Mouse (Mus musculus): ENCODE measurements around the gene Slc39a13. TPM values are rescaled to one million over a fixed set of nuclear protein-coding genes. Genes with fewer than 3 reads are reported as not detected.

Gene Slc39a13
- polyA plus RNA-seq, 1 experiment from 2014 or later = 22.6 TPM

GRCm38 (mm10) chr2:91086392-91087237, 16.4 kb upstream of the Slc39a13 start:
- 54% methylated on average over 9 of the region's 9 CpGs for WGBS
- Histone ChIP-seq H3K36me3 (replicated peaks) (no peaks in the 10 kb centered on the region), H3K9me3 (no peaks in the 10 kb centered on the region), H3K9ac (no peak overlapping the region), H3K27ac (no peak overlapping the region), H3K4me1 (0 out of 2 replicates have a peak, but pooled peaks cover 4% of the 10 kb centered on the region), H3K4me2 (no peak overlapping the region), H3K27me3 (no peaks in the 10 kb centered on the region), H3K4me3 (replicated peaks) (no peak overlapping the region)
- no peak for ATAC-seq (ENCODE audit: low FRiP score)

DNA sequence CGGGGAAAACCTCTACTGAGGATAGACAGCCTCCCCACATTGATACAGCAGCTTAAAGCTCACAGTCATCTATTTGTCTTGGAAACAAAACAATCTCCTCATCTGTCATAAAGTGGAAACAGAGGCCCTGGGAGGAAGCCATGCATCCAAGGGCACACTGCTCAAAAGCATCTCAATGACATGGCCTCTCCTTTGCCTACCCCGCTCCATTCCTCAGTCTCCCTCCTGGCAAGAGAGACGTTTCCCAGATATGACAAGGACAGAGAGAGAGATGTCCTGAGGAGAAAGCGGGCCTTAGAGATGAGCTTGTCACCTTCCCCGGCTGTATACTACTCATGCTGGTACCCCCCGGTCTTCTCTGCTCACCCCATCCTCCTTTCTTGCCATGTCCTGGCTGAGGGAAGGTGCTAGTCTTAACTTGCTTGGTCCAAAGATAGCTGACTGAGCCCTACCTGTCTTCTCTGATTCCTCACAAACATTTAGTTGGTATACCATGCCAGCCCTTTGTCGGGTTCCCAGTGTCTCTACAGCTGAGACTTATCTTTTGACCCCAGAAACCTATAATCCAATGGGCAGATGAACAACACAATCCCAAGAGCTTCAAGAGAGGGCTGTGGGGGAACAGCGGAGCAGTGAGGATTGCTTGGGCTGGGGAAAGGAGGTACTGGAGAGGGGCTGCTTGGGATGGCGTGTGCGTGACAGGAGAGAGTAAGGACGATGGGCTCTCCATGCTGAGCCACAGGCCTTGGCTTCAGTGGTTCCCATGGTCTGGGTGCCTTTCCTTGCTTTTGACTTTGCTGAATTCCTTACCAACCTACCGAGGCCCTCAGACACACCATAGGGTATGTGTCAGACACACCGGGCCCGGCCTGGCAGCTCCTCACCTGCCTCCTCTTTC, 15.5 kb upstream of the Slc39a13 start:
- no peak for ATAC-seq (ENCODE audit: low FRiP score)
- H3K9me3 ChIP-seq = no peaks in the 10 kb centered on the region
- H3K36me3 ChIP-seq (replicated peaks) = no peaks in the 10 kb centered on the region
- H3K4me1 ChIP-seq = 0 out of 2 replicates have a peak, but pooled peaks cover 4% of the 10 kb centered on the region
- H3K27ac ChIP-seq = no peak overlapping the region
- no peak overlapping the region for H3K4me2 ChIP-seq
- WGBS = 84% methylated on average over 14 of the region's 14 CpGs
- no peaks in the 10 kb centered on the region for H3K27me3 ChIP-seq
- H3K4me3 ChIP-seq (replicated peaks) = no peak overlapping the region
- H3K9ac ChIP-seq = no peak overlapping the region

DNA sequence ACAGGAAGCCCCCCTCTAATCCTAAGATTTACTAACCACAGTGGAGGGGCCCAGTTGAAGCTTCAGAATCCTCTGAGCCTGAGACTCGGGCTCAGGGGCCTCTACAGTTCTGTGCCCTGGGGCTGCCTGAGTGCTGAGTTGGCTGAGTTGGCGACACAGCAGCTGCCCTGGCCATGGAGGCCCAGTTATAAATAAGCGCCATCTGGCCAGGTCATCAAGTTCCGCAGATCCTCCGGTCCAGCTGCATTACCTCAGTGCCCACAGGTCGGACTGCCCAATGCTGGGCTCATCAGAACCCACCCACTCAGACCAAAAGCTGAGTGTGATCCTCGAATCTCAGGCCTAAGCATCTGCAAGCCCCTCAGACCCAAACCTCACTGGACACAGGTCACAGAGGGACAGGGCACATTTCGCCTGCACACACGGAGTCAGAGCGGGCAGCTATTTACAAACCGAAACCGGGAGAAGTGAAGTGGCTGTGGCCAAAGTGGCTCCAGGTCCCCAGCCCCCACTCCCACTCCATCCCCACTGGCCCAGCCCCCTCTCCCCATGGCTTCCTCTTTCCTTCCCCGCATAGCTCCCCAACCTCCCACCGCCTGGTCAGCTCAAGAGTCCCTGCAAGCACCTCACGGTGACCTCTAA, 14.1 kb upstream of the Slc39a13 start:
- no peak overlapping the region for H3K4me3 ChIP-seq (replicated peaks)
- 83% methylated on average over 15 of the region's 15 CpGs for WGBS
- no peak overlapping the region for H3K9ac ChIP-seq
- ATAC-seq (ENCODE audit: low FRiP score) = no peak
- H3K36me3 ChIP-seq (replicated peaks) = no peaks in the 10 kb centered on the region
- H3K4me1 ChIP-seq = 0 out of 2 replicates have a peak, but pooled peaks cover 4% of the 10 kb centered on the region
- no peaks in the 10 kb centered on the region for H3K9me3 ChIP-seq
- H3K4me2 ChIP-seq = no peak overlapping the region
- H3K27ac ChIP-seq = no peak overlapping the region
- no peaks in the 10 kb centered on the region for H3K27me3 ChIP-seq

DNA sequence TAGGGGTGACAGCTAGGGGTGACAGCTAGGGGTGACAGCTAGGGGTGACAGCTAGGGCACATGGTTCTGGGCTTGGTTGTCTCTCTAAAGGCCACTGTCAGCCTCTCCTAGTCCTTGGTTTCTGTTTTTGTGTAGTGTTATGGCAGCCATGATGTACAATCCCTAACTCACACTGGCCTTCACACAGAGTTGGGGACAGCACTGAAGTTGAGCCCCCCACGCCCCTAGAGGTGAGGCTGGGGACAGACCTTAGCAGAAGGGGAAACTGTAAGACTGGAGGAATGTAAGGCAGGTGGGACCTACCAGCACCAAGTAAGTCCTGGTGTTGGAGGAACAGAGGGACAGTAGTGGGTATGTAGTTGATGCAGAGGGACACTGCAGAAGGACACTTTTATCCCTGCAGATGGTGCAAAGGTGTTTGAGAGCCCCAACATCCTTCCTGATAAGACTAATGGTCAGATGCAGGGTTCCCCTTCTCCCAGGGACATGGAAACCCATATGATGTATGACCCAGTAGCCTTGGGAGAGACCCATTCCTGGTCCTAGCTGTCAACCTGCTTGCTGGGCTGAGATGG, 13.2 kb upstream of the Slc39a13 start:
- WGBS = 54% methylated on average over 1 of the region's 1 CpGs
- H3K4me1 ChIP-seq = peaks cover 12% of the 10 kb centered on the region
- no peak overlapping the region for H3K4me3 ChIP-seq (replicated peaks)
- H3K27ac ChIP-seq = no peak overlapping the region
- no peak overlapping the region for H3K4me2 ChIP-seq
- peaks cover 6% of the 10 kb centered on the region; the same call in 1 of the 2 replicates for H3K27me3 ChIP-seq
- no peak for ATAC-seq (ENCODE audit: low FRiP score)
- H3K9ac ChIP-seq = no peak overlapping the region
- H3K36me3 ChIP-seq (replicated peaks) = no peaks in the 10 kb centered on the region
- no peaks in the 10 kb centered on the region for H3K9me3 ChIP-seq

DNA sequence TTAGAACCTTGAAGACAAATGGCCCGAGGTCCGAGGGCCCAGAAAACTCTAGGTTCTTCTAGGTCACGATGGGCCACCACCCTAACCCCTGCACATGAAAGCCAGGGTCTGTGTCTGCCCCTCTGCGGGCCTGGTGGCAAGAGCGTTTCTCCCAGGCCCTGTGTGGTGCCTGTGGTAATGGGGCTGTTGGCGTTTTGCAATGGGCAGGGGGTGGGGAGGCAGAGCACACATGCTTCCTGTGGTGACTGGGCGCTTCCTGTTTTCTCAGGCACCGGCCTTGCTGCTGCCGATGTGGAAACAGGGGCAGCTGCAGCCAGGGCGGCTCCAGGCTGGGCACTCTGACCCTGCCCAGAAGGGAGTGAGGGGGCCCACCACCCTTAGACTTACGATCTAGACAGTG, 12.6 kb upstream of the Slc39a13 start:
- Histone ChIP-seq H3K9me3 (no peaks in the 10 kb centered on the region), H3K27me3 (peaks cover 11% of the 10 kb centered on the region; the same call in 1 of the 2 replicates), H3K36me3 (replicated peaks) (no peaks in the 10 kb centered on the region), H3K4me1 (peaks cover 17% of the 10 kb centered on the region), H3K9ac (no peak overlapping the region), H3K4me2 (no peak overlapping the region), H3K4me3 (replicated peaks) (no peak overlapping the region), H3K27ac (no peak overlapping the region)
- ATAC-seq (ENCODE audit: low FRiP score) = no peak
- WGBS = 78% methylated on average over 11 of the region's 11 CpGs

DNA sequence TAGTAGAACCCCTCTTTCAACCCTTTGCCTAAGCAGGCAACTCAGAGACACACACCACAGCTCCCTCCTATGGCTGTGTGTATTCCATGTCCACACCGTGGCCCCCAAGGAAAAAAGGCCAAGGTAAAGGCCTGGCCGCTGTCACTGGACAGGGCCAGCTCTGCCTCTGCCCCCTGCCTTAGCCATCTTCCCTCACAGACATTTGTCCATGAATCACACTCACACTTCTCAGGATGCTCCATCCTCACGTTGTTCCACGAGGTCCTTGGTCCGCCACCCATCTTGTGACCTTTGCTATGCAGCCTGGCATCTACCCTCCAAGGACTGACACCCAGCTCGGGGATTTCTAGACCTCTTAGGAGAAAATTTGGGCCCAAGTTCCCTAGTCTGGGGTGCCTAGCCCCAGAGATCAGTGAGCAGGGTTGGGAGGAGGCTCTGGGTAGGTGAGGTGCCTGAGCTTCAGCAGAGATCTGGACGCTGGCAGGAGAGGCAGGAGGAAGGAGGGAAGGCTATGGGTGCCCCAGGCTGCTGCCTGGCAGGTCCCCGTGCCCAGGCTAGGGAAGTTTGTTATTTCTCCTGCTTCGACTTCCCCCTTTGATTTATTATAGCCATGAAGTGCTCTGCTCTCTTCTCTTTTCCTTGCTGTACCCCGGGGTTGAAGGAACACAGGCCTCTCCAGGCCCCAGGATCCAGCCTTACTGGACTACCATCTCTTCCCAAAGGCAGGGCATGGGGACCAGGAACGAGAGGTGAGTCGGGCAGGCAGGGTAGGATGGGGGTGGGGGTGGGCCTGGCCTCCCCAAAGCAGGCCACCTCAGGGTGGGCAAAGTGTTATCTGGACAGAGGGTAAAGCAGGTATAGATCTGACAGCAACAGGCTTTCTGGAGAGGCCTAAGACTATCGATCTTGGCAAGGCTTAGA, 11.8 kb upstream of the Slc39a13 start, which contains the start of gene Spi1:
Gene Spi1, plus strand, starts transcription at position 616 of the 921 bp plus-strand sequence.
- WGBS = 85% methylated on average over 13 of the region's 13 CpGs
- H3K9me3 ChIP-seq = no peaks in the 10 kb centered on the region
- H3K4me1 ChIP-seq = peaks cover 17% of the 10 kb centered on the region
- H3K27me3 ChIP-seq = peaks cover 11% of the 10 kb centered on the region; the same call in 1 of the 2 replicates
- no peak for ATAC-seq (ENCODE audit: low FRiP score)
- no peaks in the 10 kb centered on the region for H3K36me3 ChIP-seq (replicated peaks)
- no peak within 1 kb of the TSS for H3K4me3 ChIP-seq (replicated peaks)
- H3K9ac ChIP-seq = no peak within 1 kb of the TSS
- H3K4me2 ChIP-seq = no peak within 1 kb of the TSS
- H3K27ac ChIP-seq = no peak within 1 kb of the TSS

- no peaks in the 10 kb centered on the region for H3K9me3 ChIP-seq
- 84% methylated on average over 8 of the region's 8 CpGs for WGBS
- no peak for ATAC-seq (ENCODE audit: low FRiP score)
Measured at GRCm38 (mm10) chr2:91080784-91081513, 10.7 kb upstream of the Slc39a13 start.

GRCm38 (mm10) chr2:91079026-91079384, 8.8 kb upstream of the Slc39a13 start:
- H3K27ac ChIP-seq = no peak overlapping the region
- peak overlapping the region; percentile 96 for H3K4me2 ChIP-seq
- peak overlapping the region; percentile 79 for H3K9ac ChIP-seq
- no peaks in the 10 kb centered on the region for H3K9me3 ChIP-seq
- peaks cover 13% of the 10 kb centered on the region for H3K4me1 ChIP-seq
- 35% methylated on average over 5 of the region's 5 CpGs for WGBS
- peak overlapping the region; percentile 54 for H3K4me3 ChIP-seq (replicated peaks)
- peaks cover 15% of the 10 kb centered on the region; the same call in 1 of the 2 replicates for H3K27me3 ChIP-seq
- no peak for ATAC-seq (ENCODE audit: low FRiP score)
- no peaks in the 10 kb centered on the region for H3K36me3 ChIP-seq (replicated peaks)

More at GRCm38 (mm10) chr2:91080784-91081513, 10.7 kb upstream of the Slc39a13 start:
- H3K27ac ChIP-seq = no peak overlapping the region
- peaks cover 13% of the 10 kb centered on the region for H3K4me1 ChIP-seq
- no peak overlapping the region for H3K4me3 ChIP-seq (replicated peaks)
- H3K36me3 ChIP-seq (replicated peaks) = no peaks in the 10 kb centered on the region
- no peak overlapping the region for H3K4me2 ChIP-seq
- H3K9ac ChIP-seq = no peak overlapping the region
- H3K27me3 ChIP-seq = peaks cover 11% of the 10 kb centered on the region; the same call in 1 of the 2 replicates

DNA sequence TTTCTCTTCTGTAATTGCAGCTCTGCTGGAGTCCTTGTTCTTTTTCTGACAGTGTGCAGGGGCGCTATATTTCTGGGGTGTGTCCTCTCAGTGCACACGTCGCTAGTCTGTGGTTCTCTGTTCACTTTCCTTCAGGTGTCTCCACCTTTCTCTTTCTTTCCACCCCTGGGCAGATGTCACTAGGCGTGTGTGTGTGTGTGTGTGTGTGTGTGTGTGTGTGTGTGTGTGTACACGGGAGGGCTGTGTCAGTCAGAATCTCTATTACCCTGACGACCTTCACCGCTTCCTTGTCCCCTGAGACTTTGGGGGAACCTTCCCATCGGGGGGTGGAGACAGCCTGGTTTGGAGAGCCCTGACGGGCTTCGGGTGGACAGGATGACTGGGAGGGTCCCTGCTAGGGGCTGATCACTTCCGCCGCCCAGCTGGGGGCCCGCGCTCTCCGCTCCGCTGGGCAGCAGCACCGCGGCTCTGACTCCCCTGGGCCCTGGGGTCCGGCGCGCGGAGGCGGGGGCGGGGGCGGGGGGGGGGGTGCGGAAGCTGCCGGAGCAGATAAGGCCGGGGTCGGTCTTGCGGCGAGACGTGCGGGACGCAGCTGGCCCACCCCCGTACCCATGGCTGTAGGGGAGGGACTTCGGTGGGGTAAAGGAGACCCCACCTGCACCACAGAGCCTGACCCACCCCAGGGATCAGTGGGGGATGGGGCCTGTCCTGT, 8.3 kb upstream of the Slc39a13 start:
- Histone ChIP-seq H3K9ac (peak overlapping the region; percentile 79), H3K9me3 (no peaks in the 10 kb centered on the region), H3K36me3 (replicated peaks) (no peaks in the 10 kb centered on the region), H3K4me2 (peak overlapping the region; percentile 96), H3K4me3 (replicated peaks) (peak overlapping the region; percentile 54), H3K4me1 (peaks cover 13% of the 10 kb centered on the region), H3K27me3 (peaks cover 15% of the 10 kb centered on the region; the same call in 1 of the 2 replicates), H3K27ac (no peak overlapping the region)
- WGBS = under 1% methylated on average over 20 of the region's 36 CpGs
- peak; percentile 73 for ATAC-seq (ENCODE audit: low FRiP score)

GRCm38 (mm10) chr2:91077957-91078313, 7.7 kb upstream of the Slc39a13 start:
- 18% methylated on average over 12 of the region's 12 CpGs for WGBS
- ATAC-seq (ENCODE audit: low FRiP score) = no peak

More at GRCm38 (mm10) chr2:91077957-91078313, 7.7 kb upstream of the Slc39a13 start:
- H3K27me3 ChIP-seq = peaks cover 15% of the 10 kb centered on the region; the same call in 1 of the 2 replicates
- H3K4me2 ChIP-seq = peak overlapping the region; percentile 96
- H3K27ac ChIP-seq = no peak overlapping the region
- peaks cover 13% of the 10 kb centered on the region for H3K4me1 ChIP-seq
- peak overlapping the region; percentile 79; the same call in 1 of the 2 replicates for H3K9ac ChIP-seq
- peak overlapping the region; percentile 54 for H3K4me3 ChIP-seq (replicated peaks)
- H3K9me3 ChIP-seq = no peaks in the 10 kb centered on the region
- H3K36me3 ChIP-seq (replicated peaks) = no peaks in the 10 kb centered on the region
